Mouse (Mus musculus) cerebellum, adult 8-10 months (tissue): Measurements from ENCODE around the gene Ccdc51.
A peak's percentile ranks its signal among the peaks of the same experiment; 100 is the strongest.

Experiments used
- DNase-seq: peaks from one replicate; pipeline ENCODE4 v3.0.0; 2022

The Ccdc51 gene

DNA sequence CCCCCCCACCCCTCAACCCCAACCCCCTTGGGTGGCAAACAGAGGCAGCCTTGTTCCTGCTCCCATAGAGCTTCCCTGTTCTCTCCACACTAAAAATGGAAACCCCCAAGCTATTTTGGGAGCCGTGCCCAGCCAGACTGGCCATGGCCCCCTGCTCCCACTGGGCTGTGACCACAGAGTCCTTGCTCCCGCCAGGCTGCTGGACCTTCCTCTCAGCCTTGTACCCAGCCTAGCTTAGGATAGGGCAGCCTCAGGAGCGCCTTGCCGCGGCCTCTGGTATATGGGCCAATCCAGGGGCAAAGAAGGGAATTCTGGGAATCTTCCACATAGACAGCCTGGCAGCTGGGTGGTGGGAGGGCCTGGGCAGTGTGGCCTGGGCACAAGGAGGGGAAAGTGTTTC is 15.5 kb downstream of the Ccdc51 start:
- no peak for DNase-seq

DNA sequence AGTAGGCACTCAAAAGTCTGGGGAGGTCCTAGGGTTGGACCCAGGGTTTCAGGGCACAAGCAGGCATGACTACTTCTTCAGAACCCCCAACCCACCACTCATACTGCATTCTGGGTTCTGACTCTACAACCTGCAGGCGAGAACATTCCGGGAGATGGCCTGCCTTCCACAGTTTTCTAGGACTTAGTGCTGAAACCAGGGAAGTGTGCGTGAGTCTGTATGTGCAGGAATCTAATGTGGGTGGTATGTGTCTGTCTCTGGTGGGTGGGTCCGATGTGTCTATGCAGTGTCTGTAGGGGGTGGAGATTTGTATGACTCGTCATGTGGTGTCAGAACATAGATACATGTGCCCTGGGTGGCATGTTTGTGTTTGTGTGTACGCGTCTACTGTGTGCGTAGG is 16.1 kb downstream of the Ccdc51 start:
- DNase-seq = no peak

DNA sequence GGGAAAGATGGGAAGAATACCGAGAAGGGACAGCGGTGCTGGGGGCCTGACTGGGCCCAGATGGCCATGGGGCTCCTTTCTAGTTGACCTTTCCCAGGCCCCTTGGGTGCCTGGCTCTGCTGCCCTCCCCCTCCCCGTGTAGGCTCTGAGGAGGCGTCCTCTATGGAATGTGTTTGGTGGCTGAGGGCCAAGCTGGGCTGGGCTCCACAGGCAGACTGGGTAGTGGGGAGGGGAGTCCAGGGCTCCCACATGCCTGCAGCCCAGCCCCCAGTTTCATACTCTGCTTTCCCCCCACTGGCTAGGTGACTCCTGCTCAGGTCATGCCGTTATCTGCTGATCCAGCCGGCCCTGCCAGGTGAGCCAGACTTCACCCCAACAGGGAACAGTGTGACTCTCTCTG is 16.7 kb downstream of the Ccdc51 start:
- no peak for DNase-seq

DNA sequence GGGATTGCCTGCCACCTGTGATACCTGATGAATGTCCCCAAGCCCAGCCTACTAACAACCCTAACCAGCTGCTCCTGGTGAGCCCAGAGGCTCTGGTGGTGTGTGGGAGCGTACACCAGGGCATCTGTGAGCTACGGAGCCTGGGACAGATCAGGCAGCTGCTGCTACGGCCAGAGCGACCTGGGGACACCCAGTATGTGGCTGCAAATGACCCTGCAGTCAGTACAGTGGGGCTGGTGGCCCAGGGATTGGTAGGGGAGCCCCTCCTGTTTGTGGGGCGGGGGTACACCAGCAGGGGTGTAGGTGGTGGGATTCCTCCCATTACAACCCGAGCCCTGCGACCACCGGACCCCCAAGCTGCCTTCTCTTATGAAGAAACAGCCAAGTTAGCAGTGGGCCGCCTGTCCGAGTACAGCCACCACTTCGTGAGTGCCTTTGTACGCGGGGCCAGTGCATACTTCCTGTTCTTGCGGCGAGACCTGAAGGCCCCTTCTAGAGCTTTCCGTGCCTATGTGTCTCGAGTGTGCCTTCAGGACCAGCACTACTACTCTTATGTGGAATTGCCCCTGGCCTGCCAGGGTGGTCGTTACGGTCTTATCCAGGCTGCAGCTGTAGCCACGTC is 18.1 kb downstream of the Ccdc51 start:
- DNase-seq = no peak

GRCm38 (mm10) chr9:109101933-109102445 is 19.7 kb downstream of the Ccdc51 start:
- no peak for DNase-seq

DNA sequence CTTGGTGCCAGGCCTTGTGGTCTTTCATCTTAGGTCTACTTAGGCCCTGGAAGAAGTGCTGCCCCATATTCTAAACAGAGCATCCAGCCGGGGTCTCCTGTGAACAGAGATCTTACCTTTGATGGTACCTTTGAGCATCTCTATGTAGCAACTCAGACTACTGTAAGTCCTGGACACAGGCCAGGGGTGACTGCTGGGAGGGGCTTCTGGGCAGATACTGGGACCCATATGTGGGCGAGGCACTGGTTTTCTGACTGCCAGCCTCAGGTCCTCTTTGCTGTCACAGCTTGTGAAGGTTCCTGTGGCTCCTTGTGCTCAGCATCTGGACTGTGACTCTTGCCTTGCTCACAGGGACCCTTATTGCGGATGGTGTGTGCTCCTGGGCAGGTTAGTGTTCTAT is 20.2 kb downstream of the Ccdc51 start:
- no peak for DNase-seq

DNA sequence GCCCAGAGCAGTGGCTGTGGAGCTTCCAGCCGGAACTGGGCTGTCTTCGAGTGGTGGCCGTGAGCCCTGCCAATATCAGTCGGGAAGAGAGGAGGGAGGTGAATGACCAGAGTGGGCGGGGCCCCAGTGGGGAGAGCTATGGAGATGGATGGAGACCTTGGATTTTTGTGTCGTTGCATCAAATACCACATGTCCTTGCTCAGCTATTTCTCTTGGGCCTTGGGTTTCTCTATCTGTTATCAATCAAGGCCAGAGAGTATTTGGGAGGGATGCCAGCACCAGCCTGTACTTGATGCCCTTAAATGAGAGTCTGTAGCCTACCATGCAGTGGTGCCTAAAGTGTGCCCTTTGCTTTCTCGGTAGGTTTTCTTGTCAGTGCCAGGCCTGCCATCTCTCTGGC is 21.0 kb downstream of the Ccdc51 start:
- DNase-seq = no peak

GRCm38 (mm10) chr9:109104083-109104482 is 21.8 kb downstream of the Ccdc51 start:
- no peak for DNase-seq

DNA sequence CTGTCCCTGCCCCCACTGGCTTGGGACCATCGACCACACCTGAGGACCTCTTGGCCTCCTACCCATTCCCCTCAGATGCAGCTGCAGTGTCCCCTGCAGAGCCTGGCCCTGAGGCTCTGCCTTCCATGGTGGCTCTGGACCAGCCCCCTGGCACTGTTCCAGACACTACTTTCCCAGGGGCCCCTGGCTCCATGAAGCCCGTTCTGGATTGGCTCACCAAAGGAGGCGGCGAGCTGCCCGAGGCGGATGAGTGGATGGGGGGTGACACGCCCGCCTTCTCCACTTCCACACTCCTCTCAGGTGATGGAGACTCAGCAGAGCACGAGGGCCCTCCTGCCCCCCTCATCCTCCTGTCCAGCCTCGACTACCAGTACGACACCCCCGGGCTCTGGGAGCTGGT is 22.7 kb downstream of the Ccdc51 start:
- DNase-seq = no peak

DNA sequence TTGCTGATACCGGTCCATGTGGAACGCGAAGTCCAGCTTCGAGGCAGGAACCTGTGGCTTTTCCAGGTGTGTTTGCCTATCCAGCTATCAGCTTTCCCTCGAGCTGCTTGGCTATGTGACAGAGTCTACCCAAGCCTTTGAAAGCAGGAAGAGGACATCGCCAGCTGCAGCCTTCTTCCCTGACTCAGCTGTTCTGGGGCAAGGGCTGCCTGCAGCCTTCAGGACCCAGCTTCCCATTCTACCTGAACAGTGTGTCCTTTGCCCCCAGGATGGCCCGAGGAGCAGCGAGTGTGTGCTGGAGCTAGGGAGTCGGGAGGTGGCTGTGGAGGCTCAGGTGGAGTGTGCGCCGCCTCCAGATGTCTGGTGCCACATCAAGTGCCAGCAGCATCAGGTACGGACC is 23.4 kb downstream of the Ccdc51 start:
- DNase-seq = no peak

- no peak for DNase-seq
Measured at GRCm38 (mm10) chr9:109107341-109107740, 25.0 kb downstream of the Ccdc51 start.

GRCm38 (mm10) chr9:109110240-109110639 is 27.9 kb downstream of the Ccdc51 start:
- no peak for DNase-seq

- no peak for DNase-seq
Measured at GRCm38 (mm10) chr9:109111101-109111500, 28.8 kb downstream of the Ccdc51 start.

- DNase-seq = no peak
Measured at GRCm38 (mm10) chr9:109111591-109111990, 29.3 kb downstream of the Ccdc51 start.

- DNase-seq = no peak
Measured at GRCm38 (mm10) chr9:109113331-109113730, 31.0 kb downstream of the Ccdc51 start.

DNA sequence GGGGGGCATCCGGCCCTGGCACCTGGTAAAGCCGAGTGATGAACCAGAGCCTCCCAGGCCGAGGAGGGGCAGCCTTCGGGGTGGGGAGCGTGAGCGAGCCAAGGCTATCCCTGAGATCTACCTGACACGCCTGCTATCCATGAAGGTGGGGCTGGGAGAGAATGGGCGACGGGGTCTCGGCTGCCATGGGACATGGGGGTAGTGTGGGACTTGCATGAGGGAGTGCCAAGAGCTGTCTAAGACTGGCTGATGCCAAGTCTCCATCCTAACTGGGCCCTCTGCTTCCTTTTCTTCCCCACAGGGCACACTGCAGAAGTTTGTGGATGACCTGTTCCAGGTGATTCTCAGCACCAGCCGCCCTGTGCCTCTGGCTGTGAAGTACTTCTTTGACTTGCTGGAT is 32.0 kb downstream of the Ccdc51 start:
- DNase-seq = no peak

DNA sequence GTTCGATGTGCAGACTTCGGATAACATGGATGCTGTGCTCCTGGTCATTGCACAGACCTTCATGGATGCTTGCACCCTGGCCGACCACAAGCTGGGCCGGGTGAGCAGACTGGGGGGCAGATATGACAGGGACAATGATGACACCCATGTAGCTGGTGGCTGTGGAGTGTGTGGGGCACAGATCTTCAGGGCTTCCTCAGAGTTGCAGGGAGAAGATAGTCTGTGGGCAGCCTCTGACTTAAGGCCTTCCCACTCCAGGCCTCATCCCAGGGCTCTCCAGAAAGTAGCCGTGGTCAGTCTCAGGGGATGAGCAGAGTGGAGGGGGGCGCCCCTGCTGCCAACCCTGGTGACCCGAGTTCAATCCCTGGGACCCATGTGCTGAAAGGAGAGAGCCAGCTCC is 32.6 kb downstream of the Ccdc51 start:
- no peak for DNase-seq

DNA sequence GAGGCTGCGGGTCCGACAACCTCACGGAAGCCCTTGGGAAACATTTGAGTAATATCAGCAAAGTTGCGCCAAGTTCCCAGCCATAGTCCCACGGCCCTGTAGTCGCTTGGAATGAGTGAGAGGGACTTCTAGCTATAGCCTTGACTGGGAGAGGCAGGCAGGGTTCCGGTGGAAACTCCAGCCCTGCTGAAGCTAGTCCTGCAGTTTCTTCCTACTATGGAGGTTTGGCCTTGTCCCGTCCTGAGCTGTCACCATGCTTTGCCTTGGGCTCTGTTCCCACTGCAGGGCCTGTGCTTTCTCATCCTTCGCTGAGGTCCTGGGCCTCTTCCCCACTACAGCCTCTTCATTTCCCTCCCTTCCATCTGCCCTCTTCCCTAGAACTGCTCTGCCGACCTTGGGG is 33.9 kb downstream of the Ccdc51 start:
- DNase-seq = no peak

DNA sequence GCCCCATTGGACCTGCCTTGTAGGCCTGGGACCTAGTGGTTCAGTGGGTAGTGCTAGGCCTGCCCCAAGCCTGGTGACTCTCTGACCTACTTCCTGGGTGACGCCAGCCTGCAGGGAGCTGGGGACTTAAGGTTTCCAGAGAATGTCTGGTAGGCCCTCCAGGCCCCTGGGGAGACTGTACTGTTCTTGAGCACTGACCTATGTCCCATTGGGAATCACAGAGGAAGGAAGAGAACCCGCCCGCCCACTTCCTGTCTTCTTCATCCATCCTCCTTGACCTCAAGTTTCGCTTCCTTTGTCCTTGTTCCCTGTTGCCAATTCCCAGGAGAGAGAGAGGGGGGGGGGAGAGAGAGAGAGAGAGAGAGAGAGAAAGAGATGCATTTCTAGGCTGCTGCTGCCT is 35.8 kb downstream of the Ccdc51 start:
- no peak for DNase-seq

GRCm38 (mm10) chr9:109119571-109119970 is 37.3 kb downstream of the Ccdc51 start:
- no peak for DNase-seq

DNA sequence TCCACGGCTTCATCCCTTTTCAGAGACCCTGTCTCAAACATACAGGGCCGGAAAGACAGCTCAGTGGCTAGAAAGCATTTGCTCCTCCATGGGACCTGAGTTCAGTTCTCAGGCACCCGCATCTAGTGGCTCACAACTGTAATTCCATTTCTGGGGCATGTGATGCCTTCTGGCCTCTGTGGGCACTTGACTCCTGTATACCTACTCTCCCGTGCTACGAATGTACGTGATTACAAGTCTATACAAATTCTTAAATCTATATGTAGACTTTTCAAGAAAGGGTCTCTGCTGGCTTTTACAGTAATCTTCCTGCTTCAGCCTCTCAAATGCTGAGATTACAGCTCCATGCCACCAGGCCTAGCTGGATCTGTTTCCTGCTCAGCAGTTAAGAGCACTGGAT is 38.7 kb downstream of the Ccdc51 start:
- DNase-seq = no peak

DNA sequence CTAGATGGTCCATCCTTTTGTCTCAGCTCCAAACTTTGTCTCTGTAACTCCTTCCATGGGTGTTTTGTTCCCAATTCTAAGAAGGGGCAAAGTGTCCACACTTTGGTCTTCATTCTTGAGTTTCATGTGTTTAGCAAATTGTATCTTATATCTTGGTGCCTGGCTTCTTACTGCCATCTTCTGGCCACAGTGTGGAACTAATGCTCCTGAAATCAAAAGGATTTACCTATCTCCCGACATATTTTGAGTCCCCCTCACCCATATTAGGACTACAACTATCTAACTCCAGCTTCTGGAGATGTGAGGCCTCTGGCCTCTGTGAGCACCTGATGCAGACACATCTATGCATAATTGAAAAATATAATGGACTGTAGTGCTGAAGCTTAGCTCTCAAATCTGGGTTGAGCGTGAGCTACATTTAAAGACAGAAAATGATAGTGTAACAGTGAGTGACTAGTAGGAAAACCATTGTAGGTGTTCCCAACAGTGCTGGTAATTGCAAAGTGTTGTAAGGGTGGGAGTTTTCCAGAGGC is 40.3 kb downstream of the Ccdc51 start:
- DNase-seq = peak; percentile 26

GRCm38 (mm10) chr9:109123266-109123665 is 41.0 kb downstream of the Ccdc51 start:
- no peak for DNase-seq

DNA sequence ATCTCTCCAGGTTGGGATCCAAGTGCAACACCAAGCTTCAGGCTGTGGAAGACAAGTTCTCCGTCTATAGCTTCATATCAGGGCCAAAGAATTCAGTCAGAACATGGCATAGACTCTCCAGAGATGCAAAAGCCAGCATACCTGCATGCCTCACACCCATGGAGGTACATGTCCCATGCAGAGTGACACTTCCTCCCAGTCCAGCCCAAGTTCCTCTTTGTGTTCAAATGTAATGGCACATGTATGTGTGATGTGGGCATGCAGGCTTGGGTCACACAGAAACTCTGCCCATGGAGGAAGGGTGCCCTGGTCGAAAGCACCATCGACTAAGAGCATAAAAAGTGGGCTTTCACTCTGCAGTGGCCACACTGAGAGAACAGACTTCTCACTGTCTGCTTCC is 41.9 kb downstream of the Ccdc51 start:
- no peak for DNase-seq

DNA sequence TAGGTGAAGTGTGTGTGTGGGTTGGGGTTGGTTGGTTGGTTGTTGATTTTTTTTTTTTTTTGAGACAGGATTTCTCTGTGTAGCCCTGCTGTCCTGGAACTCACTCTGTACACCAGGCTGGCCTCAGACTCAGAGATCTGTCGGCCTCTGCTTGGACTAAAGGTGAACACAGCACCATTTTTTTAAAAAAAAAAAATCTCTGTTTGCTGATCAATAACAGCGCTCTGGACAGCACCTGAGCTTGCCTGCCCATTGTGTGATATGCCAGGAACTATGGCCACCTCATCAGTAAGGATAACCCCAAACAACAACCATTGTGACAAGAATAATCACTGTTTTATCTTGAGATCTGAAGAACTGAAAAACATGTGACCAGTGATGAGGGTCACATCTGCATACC is 42.8 kb downstream of the Ccdc51 start:
- DNase-seq = no peak
